Mouse (Mus musculus) gastrocnemius, adult 2 months (tissue): Measurements from ENCODE around the gene Trim62. TPM values are rescaled to one million over a fixed set of nuclear protein-coding genes. Genes with fewer than 3 reads are reported as not detected.

Experiments
- DNase-seq: peaks from one replicate; pipeline ENCODE4 v3.0.0; 2022
- H3K27ac ChIP-seq: fragments of 200-600 bp; 2 replicates; pipeline ENCODE4 v1.8.1; 2022; ENCODE audit warnings: mild to moderate bottlenecking
- H3K4me3 ChIP-seq: fragments of 200-600 bp; 2 replicates; pipeline ENCODE4 v1.8.1; 2022; ENCODE audit warnings: mild to moderate bottlenecking, moderate library complexity
- CTCF ChIP-seq: fragments of 200-600 bp; IDR thresholded peaks from 2 replicates; pipeline ENCODE4 v1.8.1; 2022; ENCODE audit warnings: antibody characterized with exemption, mild to moderate bottlenecking, moderate library complexity
- intact Hi-C: fragments of 180-260 bp; cut with DNase I; formaldehyde crosslinking; loops from one replicate; pipeline ENCODE4 v1.15.1; 2025
- total RNA-seq, 2 experiments: library from RNA; stranded (reverse); gene quantifications; 2 replicates each; pipeline ENCODE4 v1.2.3; 2021

Gene Trim62
- total RNA-seq, 2 experiments from 2014 or later: 0.50 to 0.74 TPM

DNA sequence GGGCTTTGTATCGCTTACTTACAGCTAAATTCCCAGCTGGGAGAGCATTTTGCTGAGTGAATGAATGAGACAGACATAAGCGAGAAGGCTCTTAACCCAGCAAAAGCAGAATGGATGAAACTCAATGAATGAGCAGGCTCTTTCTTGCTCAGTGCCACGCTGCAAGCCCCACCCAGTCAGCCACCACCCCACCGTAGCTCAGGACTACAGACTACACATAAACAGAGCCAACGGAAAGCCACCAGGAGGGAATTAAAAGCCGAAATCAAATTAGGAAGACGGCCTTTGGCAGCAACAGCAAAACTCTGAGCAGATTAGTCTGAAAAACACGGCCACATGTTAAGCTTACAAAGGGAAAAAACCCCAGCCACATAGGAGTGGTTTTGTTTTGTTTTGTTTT, 75.5 kb downstream of the Trim62 start:
- no peak overlapping the region for H3K27ac ChIP-seq
- TF ChIP-seq CTCF: no peak
- intact Hi-C loops: no loop called here
- DNase-seq: no peak
- no peak overlapping the region for H3K4me3 ChIP-seq

GRCm38 (mm10) chr4:128959676-128960075, 76.3 kb downstream of the Trim62 start:
- intact Hi-C loops: no loop called here
- no peak for DNase-seq
- no peak overlapping the region for H3K4me3 ChIP-seq
- no peak overlapping the region for H3K27ac ChIP-seq
- no peak for TF ChIP-seq CTCF

Other genes with a start within 250 kb of the Trim62 start
- 10 to 100 TPM; 17.3 to 25.1 TPM for gene Phc2, start 228.9 kb upstream of the Trim62 start, total RNA-seq
- gene A3galt2, start 128.2 kb upstream of the Trim62 start, total RNA-seq: under 1 TPM; 0.10 to 0.14 TPM
- gene Zfp362, start 77.5 kb upstream of the Trim62 start, total RNA-seq: 10 to 100 TPM in 1 of 2 experiments, 1 to 10 TPM in 1; 10.0 to 10.5 TPM
- 1 to 10 TPM; 1.2 to 2.2 TPM for gene Azin2, start 78.9 kb downstream of the Trim62 start, total RNA-seq
- gene Ak2, start 108.4 kb downstream of the Trim62 start, total RNA-seq: 10 to 100 TPM; 27.8 to 31.3 TPM
- gene Rnf19b, start 174.7 kb downstream of the Trim62 start, total RNA-seq: 10 to 100 TPM; 22.0 to 24.0 TPM
- not detected for gene Tmem54, start 222.0 kb downstream of the Trim62 start, total RNA-seq
- not detected for gene Hpca, start 238.5 kb downstream of the Trim62 start, total RNA-seq